Mouse (Mus musculus): ENCODE results near the gene Pdlim3.

Pdlim3 gene

GRCm38 (mm10) chr8:45905591-45906250 is 20.5 kb downstream of the Pdlim3 start:
- no peak for DNase-seq (ENCODE audit: inconsistent ontology term)

GRCm38 (mm10) chr8:45906251-45906619 is 21.0 kb downstream of the Pdlim3 start:
- peak; percentile 54 for DNase-seq (ENCODE audit: inconsistent ontology term)

GRCm38 (mm10) chr8:45913707-45914106 is 28.4 kb downstream of the Pdlim3 start:
- no peak for DNase-seq (ENCODE audit: inconsistent ontology term)

- DNase-seq (ENCODE audit: inconsistent ontology term): no peak
Observed at GRCm38 (mm10) chr8:45916496-45916895, 31.2 kb downstream of the Pdlim3 start.

GRCm38 (mm10) chr8:45917040-45917679 is 31.9 kb downstream of the Pdlim3 start:
- no peak for DNase-seq (ENCODE audit: inconsistent ontology term)

- no peak for DNase-seq (ENCODE audit: inconsistent ontology term)
Observed at GRCm38 (mm10) chr8:45918891-45919290, 33.6 kb downstream of the Pdlim3 start.

- DNase-seq (ENCODE audit: inconsistent ontology term): no peak
Observed at GRCm38 (mm10) chr8:45920392-45920791, 35.1 kb downstream of the Pdlim3 start.

GRCm38 (mm10) chr8:45922116-45922515 is 36.9 kb downstream of the Pdlim3 start:
- DNase-seq (ENCODE audit: inconsistent ontology term): no peak

- peak; percentile 96 for DNase-seq (ENCODE audit: inconsistent ontology term)
Observed at GRCm38 (mm10) chr8:45934582-45935014, 49.3 kb downstream of the Pdlim3 start, which contains the start of gene Ccdc110. TSS of gene Ccdc110 (plus strand) at chr8:45934619.

GRCm38 (mm10) chr8:45936986-45937385 is 51.7 kb downstream of the Pdlim3 start:
- no peak for DNase-seq (ENCODE audit: inconsistent ontology term)

GRCm38 (mm10) chr8:45946283-45946682 is 61.0 kb downstream of the Pdlim3 start:
- no peak for DNase-seq (ENCODE audit: inconsistent ontology term)

GRCm38 (mm10) chr8:45950622-45951021 is 65.4 kb downstream of the Pdlim3 start:
- DNase-seq (ENCODE audit: inconsistent ontology term): no peak
